Mouse (Mus musculus): ENCODE data around the gene Olfr71. TPM values are rescaled to one million over a fixed set of nuclear protein-coding genes. Genes with fewer than 3 reads are reported as not detected.

The Olfr71 gene
- polyA plus RNA-seq, 1 experiment from 2014 or later: not detected

DNA sequence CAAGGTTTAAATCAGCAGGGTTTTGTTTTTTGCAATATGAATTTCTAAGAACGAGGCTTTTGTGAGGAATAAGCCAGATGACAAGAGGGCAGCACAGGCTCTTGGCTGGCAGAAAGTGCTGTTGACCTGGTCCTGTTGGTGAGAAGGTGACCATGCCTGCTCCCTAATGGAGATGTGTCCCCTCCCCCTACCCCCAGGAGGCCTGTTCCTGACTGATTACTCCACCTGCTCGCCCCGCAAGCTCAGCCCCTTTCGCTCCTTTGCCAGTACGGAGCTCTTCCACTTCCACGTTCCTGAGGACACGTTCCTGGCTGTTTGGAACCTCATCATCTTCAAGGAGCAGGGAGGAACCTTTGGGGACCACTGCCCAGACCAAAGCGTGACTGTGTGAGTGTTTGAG lies 36.4 kb downstream of the Olfr71 start:
- Histone ChIP-seq H3K27ac (no peak overlapping the region), H3K36me3 (peaks cover 47% of the 10 kb centered on the region), H3K9ac (no peak overlapping the region), H3K4me3 (no peak overlapping the region), H3K9me3 (replicated peaks) (no peaks in the 10 kb centered on the region), H3K4me2 (replicated peaks) (no peak overlapping the region), H3K4me1 (peaks cover 38% of the 10 kb centered on the region), H3K27me3 (no peaks in the 10 kb centered on the region)
- 73% methylated on average over 8 of the region's 8 CpGs for WGBS
- ATAC-seq (ENCODE audit: low FRiP score): no peak

- Histone ChIP-seq H3K36me3 (peaks cover 30% of the 10 kb centered on the region), H3K27me3 (no peaks in the 10 kb centered on the region), H3K4me1 (peaks cover 42% of the 10 kb centered on the region), H3K27ac (no peak overlapping the region), H3K9me3 (replicated peaks) (no peaks in the 10 kb centered on the region), H3K4me3 (peak overlapping the region; percentile 4; the same call in 1 of the 2 replicates), H3K4me2 (replicated peaks) (peak overlapping the region; percentile 86), H3K9ac (no peak overlapping the region)
- ATAC-seq (ENCODE audit: low FRiP score): peak; percentile 12; the same call in 1 of the 2 replicates
- WGBS: 2% methylated on average over 2 of the region's 2 CpGs
These were observed 38.0 kb downstream of the Olfr71 start for GRCm38 (mm10) chr4:43672070-43672469.

GRCm38 (mm10) chr4:43669428-43669794 lies 40.6 kb downstream of the Olfr71 start:
- Histone ChIP-seq H3K9ac (peak overlapping the region; percentile 94), H3K9me3 (replicated peaks) (no peaks in the 10 kb centered on the region), H3K27ac (peak overlapping the region; percentile 69), H3K4me2 (replicated peaks) (peak overlapping the region; percentile 86), H3K4me3 (peak overlapping the region; percentile 83), H3K27me3 (peaks cover 15% of the 10 kb centered on the region), H3K36me3 (peaks cover 4% of the 10 kb centered on the region), H3K4me1 (peaks cover 42% of the 10 kb centered on the region)
- WGBS: under 1% methylated on average over 19 of the region's 25 CpGs
- ATAC-seq (ENCODE audit: low FRiP score): peak; percentile 74

DNA sequence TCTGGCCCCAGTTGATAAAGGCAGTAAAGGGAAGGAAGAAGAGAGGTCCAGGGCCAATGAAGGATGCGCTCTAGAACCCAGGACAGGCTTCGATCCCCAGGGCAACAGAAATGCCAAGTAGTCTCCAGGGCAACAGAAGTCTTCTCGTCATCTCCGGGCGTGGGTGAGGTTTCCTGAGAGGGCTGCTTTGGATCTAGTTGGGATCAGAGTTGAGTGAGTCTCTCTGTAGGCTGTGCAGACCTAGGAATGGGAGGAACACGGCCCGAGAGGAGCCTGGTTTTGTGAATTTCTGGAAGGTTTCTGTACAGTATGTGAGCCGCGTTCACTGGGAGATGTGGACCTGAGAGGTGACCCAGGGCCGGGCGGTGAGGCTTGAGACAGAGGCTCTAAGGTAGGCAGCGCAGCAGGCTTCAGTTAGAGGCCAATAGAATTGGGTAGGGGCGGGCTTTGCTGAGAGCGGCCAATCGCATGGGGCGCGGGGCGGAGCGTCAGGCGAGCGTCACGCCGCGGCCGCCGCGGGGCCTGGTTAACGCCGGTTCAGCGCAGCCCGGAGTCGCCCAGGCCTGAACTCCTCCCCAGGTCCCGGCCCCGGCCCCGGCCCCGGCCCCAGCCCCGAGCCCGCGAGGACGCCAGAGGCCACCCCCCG lies 41.1 kb downstream of the Olfr71 start, which contains the start of the genes Tmem8b and Fam221b:
TSS of gene Tmem8b (plus strand) at position 190 of the 646 bp plus-strand sequence.
TSS of gene Fam221b (minus strand) at position 364 of the 646 bp plus-strand sequence.
- peaks cover 42% of the 10 kb centered on the region for H3K4me1 ChIP-seq
- H3K27me3 ChIP-seq: peaks cover 15% of the 10 kb centered on the region
- WGBS: 3% methylated on average over 31 of the region's 41 CpGs

GRCm38 (mm10) chr4:43666412-43666811 lies 43.6 kb downstream of the Olfr71 start:
- Histone ChIP-seq H3K27me3 (peaks cover 36% of the 10 kb centered on the region), H3K9me3 (replicated peaks) (no peaks in the 10 kb centered on the region)

More for the DNA sequence above, 41.1 kb downstream of the Olfr71 start, which contains the start of the genes Tmem8b and Fam221b:
- Histone ChIP-seq H3K9ac (peak within 1 kb of the TSS; percentile 94), H3K9me3 (replicated peaks) (no peaks in the 10 kb centered on the region), H3K27ac (peak within 1 kb of the TSS; percentile 69), H3K36me3 (no peaks in the 10 kb centered on the region), H3K4me2 (replicated peaks) (peak within 1 kb of the TSS; percentile 86), H3K4me3 (peak within 1 kb of the TSS; percentile 83)
- ATAC-seq (ENCODE audit: low FRiP score): peak; percentile 92

DNA sequence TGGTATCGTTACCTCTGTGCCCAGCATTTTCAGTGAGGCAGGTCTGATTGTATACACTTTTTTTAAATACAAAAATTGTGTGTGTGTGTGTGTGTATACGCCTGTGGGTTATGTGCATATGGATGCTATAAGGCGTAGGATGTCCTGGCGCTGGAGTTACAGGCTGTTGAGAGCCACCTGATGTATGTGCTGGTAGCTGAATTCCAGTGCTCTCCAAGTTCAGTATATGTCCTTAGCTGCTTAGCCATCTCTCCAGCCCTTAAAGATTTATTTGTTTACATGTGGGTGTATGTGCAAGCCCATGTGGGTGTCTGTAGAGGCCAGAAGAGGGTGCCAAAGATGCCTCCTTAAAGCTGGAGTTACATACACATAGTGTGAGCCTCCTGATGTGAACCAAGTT lies 52.9 kb downstream of the Olfr71 start:
- H3K4me1 ChIP-seq: peaks cover 22% of the 10 kb centered on the region
- no peak overlapping the region for H3K9ac ChIP-seq
- H3K36me3 ChIP-seq: no peaks in the 10 kb centered on the region; the same call in 1 of the 2 replicates
- no peak for ATAC-seq (ENCODE audit: low FRiP score)
- H3K27ac ChIP-seq: peak overlapping the region; percentile 36; the same call in 1 of the 2 replicates
- H3K4me3 ChIP-seq: peak overlapping the region; percentile 77; the same call in 1 of the 2 replicates
- H3K4me2 ChIP-seq (replicated peaks): peak overlapping the region; percentile 62
- H3K27me3 ChIP-seq: peaks cover 13% of the 10 kb centered on the region
- 66% methylated on average over 4 of the region's 4 CpGs for WGBS
- H3K9me3 ChIP-seq (replicated peaks): no peaks in the 10 kb centered on the region

More at GRCm38 (mm10) chr4:43666412-43666811, 43.6 kb downstream of the Olfr71 start:
- Histone ChIP-seq H3K4me1 (peaks cover 24% of the 10 kb centered on the region), H3K4me3 (no peak overlapping the region), H3K27ac (no peak overlapping the region), H3K4me2 (replicated peaks) (no peak overlapping the region), H3K9ac (no peak overlapping the region), H3K36me3 (no peaks in the 10 kb centered on the region)
- 31% methylated on average over 4 of the region's 4 CpGs for WGBS
- ATAC-seq (ENCODE audit: low FRiP score): no peak

- H3K4me2 ChIP-seq (replicated peaks): peak within 1 kb of the TSS; percentile 62
- peaks cover 22% of the 10 kb centered on the region for H3K4me1 ChIP-seq
- H3K36me3 ChIP-seq: peaks cover 5% of the 10 kb centered on the region; the same call in 1 of the 2 replicates
- peak within 1 kb of the TSS; percentile 94 for H3K27ac ChIP-seq
- peaks cover 7% of the 10 kb centered on the region; the same call in 1 of the 2 replicates for H3K27me3 ChIP-seq
- WGBS: 1% methylated on average over 34 of the region's 34 CpGs
- ATAC-seq (ENCODE audit: low FRiP score): peak; percentile 97
- peak within 1 kb of the TSS; percentile 89 for H3K9ac ChIP-seq
- no peaks in the 10 kb centered on the region for H3K9me3 ChIP-seq (replicated peaks)
- H3K4me3 ChIP-seq: peak within 1 kb of the TSS; percentile 77
These were observed 53.5 kb downstream of the Olfr71 start, which contains the start of gene Hint2 for GRCm38 (mm10) chr4:43656339-43657109. Gene Hint2 (minus strand): TSS chr4:43656466.

DNA sequence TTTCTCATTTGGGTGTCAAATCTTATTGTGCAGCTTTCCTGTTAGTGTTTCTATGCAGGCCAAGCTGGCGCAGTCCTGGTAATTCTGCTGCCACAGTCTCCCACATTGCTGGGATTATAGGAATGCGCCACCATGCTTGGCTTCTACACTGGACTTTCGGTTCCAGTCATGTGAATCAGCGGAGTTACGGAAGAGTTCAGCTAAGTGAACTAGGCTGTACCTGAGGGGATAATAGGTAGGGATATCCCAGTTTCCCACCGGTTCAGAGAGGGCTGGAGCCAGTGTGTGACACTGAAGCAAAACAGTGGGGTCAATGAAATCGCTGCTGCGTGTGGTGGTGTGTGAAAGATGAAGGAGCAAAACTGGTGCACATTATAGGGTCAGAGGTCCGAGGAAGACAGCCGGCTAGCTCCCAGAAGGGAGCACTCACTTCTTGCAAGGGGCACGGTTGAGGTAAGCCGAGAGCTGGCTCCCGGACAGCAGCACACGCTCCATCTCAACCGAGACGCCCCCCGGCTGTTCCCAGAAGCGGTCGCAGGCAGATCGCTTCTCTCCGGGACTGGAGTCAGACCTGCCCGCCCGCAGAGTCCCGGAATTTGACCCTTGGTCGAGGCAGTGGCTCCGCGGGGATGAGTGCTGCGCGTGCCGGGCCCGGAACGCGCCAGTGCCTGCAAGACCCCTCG lies 54.3 kb downstream of the Olfr71 start:
- Histone ChIP-seq H3K4me2 (replicated peaks) (peak overlapping the region; percentile 62), H3K9ac (peak overlapping the region; percentile 89), H3K9me3 (replicated peaks) (no peaks in the 10 kb centered on the region), H3K4me1 (peaks cover 22% of the 10 kb centered on the region), H3K36me3 (peaks cover 11% of the 10 kb centered on the region), H3K27ac (peak overlapping the region; percentile 94), H3K4me3 (peak overlapping the region; percentile 77), H3K27me3 (no peaks in the 10 kb centered on the region)
- WGBS: 7% methylated on average over 34 of the region's 34 CpGs
- peak; percentile 66 for ATAC-seq (ENCODE audit: low FRiP score)

Other genes starting within 250 kb of the Olfr71 start
- not detected in 2 replicates for gene Sit1, start 226.5 kb downstream of the Olfr71 start, polyA plus RNA-seq (2016; fragmentation: Nextera tagmentation; extraction: Ambion mirVana)
- 50.8 and 51.4 TPM in 2 replicates for gene Ccdc107, start 217.4 kb downstream of the Olfr71 start, polyA plus RNA-seq (2016; fragmentation: Nextera tagmentation; extraction: Ambion mirVana)
- 22.6 and 26.8 TPM in 2 replicates for gene Arhgef39, start 210.6 kb downstream of the Olfr71 start, polyA plus RNA-seq (2016; fragmentation: Nextera tagmentation; extraction: Ambion mirVana)
- 1.3 and 1.5 TPM in 2 replicates for gene Car9, start 203.3 kb downstream of the Olfr71 start, polyA plus RNA-seq (2016; fragmentation: Nextera tagmentation; extraction: Ambion mirVana)
- gene Tpm2, start 186.5 kb downstream of the Olfr71 start, polyA plus RNA-seq (2016; fragmentation: Nextera tagmentation; extraction: Ambion mirVana): 59.3 and 105 TPM in 2 replicates
- 60.2 and 65.7 TPM in 2 replicates for gene Creb3, start 147.9 kb downstream of the Olfr71 start, polyA plus RNA-seq (2016; fragmentation: Nextera tagmentation; extraction: Ambion mirVana)
- 70.5 and 71.7 TPM in 2 replicates for gene Tln1, start 147.6 kb downstream of the Olfr71 start, polyA plus RNA-seq (2016; fragmentation: Nextera tagmentation; extraction: Ambion mirVana)
- gene Rgp1, start 131.5 kb downstream of the Olfr71 start, polyA plus RNA-seq (2016; fragmentation: Nextera tagmentation; extraction: Ambion mirVana): 40.6 and 43.3 TPM in 2 replicates
- gene Gba2, start 131.4 kb downstream of the Olfr71 start, polyA plus RNA-seq (2016; fragmentation: Nextera tagmentation; extraction: Ambion mirVana): 46.5 and 48.7 TPM in 2 replicates
- gene Msmp, start 125.8 kb downstream of the Olfr71 start, polyA plus RNA-seq (2016; fragmentation: Nextera tagmentation; extraction: Ambion mirVana): 2.4 and 4.0 TPM in 2 replicates
- 30.7 and 31.8 TPM in 2 replicates for gene Npr2, start 78.3 kb downstream of the Olfr71 start, polyA plus RNA-seq (2016; fragmentation: Nextera tagmentation; extraction: Ambion mirVana)
- gene Spag8, start 56.7 kb downstream of the Olfr71 start, polyA plus RNA-seq (2016; fragmentation: Nextera tagmentation; extraction: Ambion mirVana): 7.1 and 7.2 TPM in 2 replicates
- gene Hint2, start 53.8 kb downstream of the Olfr71 start, polyA plus RNA-seq (2016; fragmentation: Nextera tagmentation; extraction: Ambion mirVana): 72.7 and 78.3 TPM in 2 replicates
- 13.7 and 14.4 TPM in 2 replicates for gene Tmem8b, start 41.3 kb downstream of the Olfr71 start, polyA plus RNA-seq (2016; fragmentation: Nextera tagmentation; extraction: Ambion mirVana)
- gene Fam221b, start 41.1 kb downstream of the Olfr71 start, polyA plus RNA-seq (2016; fragmentation: Nextera tagmentation; extraction: Ambion mirVana): 3.1 and 3.8 TPM in 2 replicates
- gene Olfr70, start 9.4 kb downstream of the Olfr71 start, polyA plus RNA-seq (2016; fragmentation: Nextera tagmentation; extraction: Ambion mirVana): not detected in 2 replicates
- gene Hrct1, start 16.9 kb upstream of the Olfr71 start, polyA plus RNA-seq (2016; fragmentation: Nextera tagmentation; extraction: Ambion mirVana): 0.21 and 0.28 TPM in 2 replicates
- 0.05 and 0.13 TPM in 2 replicates for gene Spaar, start 19.8 kb upstream of the Olfr71 start, polyA plus RNA-seq (2016; fragmentation: Nextera tagmentation; extraction: Ambion mirVana)
- not detected in 2 replicates for gene Olfr159, start 60.8 kb upstream of the Olfr71 start, polyA plus RNA-seq (2016; fragmentation: Nextera tagmentation; extraction: Ambion mirVana)
- gene Olfr156, start 113.6 kb upstream of the Olfr71 start, polyA plus RNA-seq (2016; fragmentation: Nextera tagmentation; extraction: Ambion mirVana): not detected in 2 replicates
- gene Olfr157, start 129.9 kb upstream of the Olfr71 start, polyA plus RNA-seq (2016; fragmentation: Nextera tagmentation; extraction: Ambion mirVana): not detected in 2 replicates
- not detected in 2 replicates for gene Olfr155, start 141.3 kb upstream of the Olfr71 start, polyA plus RNA-seq (2016; fragmentation: Nextera tagmentation; extraction: Ambion mirVana)
- 20.1 and 21.9 TPM in 2 replicates for gene Reck, start 165.3 kb upstream of the Olfr71 start, polyA plus RNA-seq (2016; fragmentation: Nextera tagmentation; extraction: Ambion mirVana)
- gene Glipr2, start 247.1 kb upstream of the Olfr71 start, polyA plus RNA-seq (2016; fragmentation: Nextera tagmentation; extraction: Ambion mirVana): 94.2 and 104 TPM in 2 replicates